ENCODE assay signal across 25 mouse cellular contexts in genomic region chr13:98662173-98662675, GRCm38 (mm10). TPM values are rescaled to one million over a fixed set of nuclear protein-coding genes. Genes with fewer than 3 reads are reported as not detected.
A peak's percentile ranks its signal among the peaks of the same experiment; 100 is the strongest.
DNase-seq lines count a peak whose midpoint lies in the region; ATAC-seq and TF ChIP-seq lines count a peak whose summit lies in the region.
"Had no signal": no experiment of that assay in that cellular context is flagged by ENCODE, and none has a peak within 500 bp of the region (broad histone marks: within the 10 kb centered on the region; RNA-seq: fewer than 3 reads in every experiment).

No protein-coding gene starts in this region.

- peak; percentile 29 for DNase-seq in intestine, embryonic 14.5 days (ENCODE audit: low spot score)
- DNase-seq in lung, embryonic 14.5 days: no peak
- DNase-seq in lung, adult 18-20 months: no peak
- DNase-seq in R1 (ENCODE audit: low read depth, low spot score): peak; percentile 42
- DNase-seq in stomach, postnatal 0 days (ENCODE audit: low spot score): no peak
- DNase-seq in gastrocnemius, adult 8-10 months (ENCODE audit: low spot score in 2 of 2): no peak
- no peak for DNase-seq in gastrocnemius, postnatal 10 days
- DNase-seq: adrenal gland, postnatal 10 days; cerebellum, adult 11-12 months; cerebellum, adult 9-10 months; cerebellum, postnatal 25 days; forebrain, postnatal 0 days; gastrocnemius, adult 2 months; heart, postnatal 36 days; kidney, adult 8-10 months had no signal

- H3K4me3 ChIP-seq in intestine, embryonic 14.5 days (ENCODE audit: low read depth, low read length): no peak overlapping the region
- H3K4me3 ChIP-seq in intestine, embryonic 16.5 days (ENCODE audit: low read length): no peak overlapping the region
- no peak overlapping the region for H3K4me3 ChIP-seq in lung, embryonic 14.5 days (ENCODE audit: low read depth, low read length)
- H3K4me3 ChIP-seq in stomach, postnatal 0 days (ENCODE audit: low read depth, low read length): no peak overlapping the region
- H3K4me3 ChIP-seq: embryonic facial prominence, embryonic 13.5 days; forebrain, embryonic 13.5 days; gastrocnemius, adult 2 months; heart, embryonic 13.5 days; hindbrain, embryonic 15.5 days had no signal

- TF ChIP-seq EP300 in stomach, postnatal 0 days (optimal IDR thresholded peaks at IDR 0.05): no peak

- no peaks in the 10 kb centered on the region for H3K27me3 ChIP-seq in intestine, embryonic 14.5 days (replicated peaks; ENCODE audit: control insufficient read depth, insufficient read depth, low read length)
- H3K27me3 ChIP-seq in intestine, embryonic 16.5 days (replicated peaks; ENCODE audit: control insufficient read depth, insufficient read depth, low read length): no peaks in the 10 kb centered on the region
- no peaks in the 10 kb centered on the region for H3K27me3 ChIP-seq in lung, embryonic 14.5 days (ENCODE audit: insufficient read depth, low read length)
- no peaks in the 10 kb centered on the region for H3K27me3 ChIP-seq in stomach, postnatal 0 days (ENCODE audit: control insufficient read depth, insufficient read depth, low read length)
- H3K27me3 ChIP-seq: embryonic facial prominence, embryonic 13.5 days; forebrain, embryonic 13.5 days; heart, embryonic 13.5 days; hindbrain, embryonic 15.5 days had no signal

- H3K9ac ChIP-seq in intestine, embryonic 14.5 days (ENCODE audit: low read length): no peak overlapping the region
- H3K9ac ChIP-seq in intestine, embryonic 16.5 days (ENCODE audit: low read depth, low read length): no peak overlapping the region
- no peak overlapping the region for H3K9ac ChIP-seq in lung, embryonic 14.5 days
- no peak overlapping the region for H3K9ac ChIP-seq in stomach, postnatal 0 days (ENCODE audit: low read length)
- H3K9ac ChIP-seq: embryonic facial prominence, embryonic 13.5 days; forebrain, embryonic 13.5 days; forebrain, postnatal 0 days; heart, embryonic 13.5 days; hindbrain, embryonic 15.5 days had no signal

- TF ChIP-seq CTCF in lung, embryonic 14.5 days (IDR thresholded peaks at IDR 0.05; ENCODE audit: low read depth): 0 out of 2 replicates have a peak, but pooled peaks have one; percentile 10
- peak; percentile 25; the same call in 1 of the 2 replicates for TF ChIP-seq CTCF in stomach, postnatal 0 days (IDR thresholded peaks at IDR 0.05; ENCODE audit: low read depth)

- H3K9me3 ChIP-seq in intestine, embryonic 14.5 days (ENCODE audit: control insufficient read depth, low read length): no peaks in the 10 kb centered on the region
- H3K9me3 ChIP-seq in intestine, embryonic 16.5 days (ENCODE audit: control insufficient read depth, low read length): no peaks in the 10 kb centered on the region
- H3K9me3 ChIP-seq in lung, embryonic 14.5 days (ENCODE audit: low read depth, low read length): no peaks in the 10 kb centered on the region
- no peaks in the 10 kb centered on the region for H3K9me3 ChIP-seq in stomach, postnatal 0 days (ENCODE audit: control insufficient read depth, low read length)
- H3K9me3 ChIP-seq: forebrain, embryonic 13.5 days; hindbrain, embryonic 15.5 days had no signal

- H3K36me3 ChIP-seq in intestine, embryonic 14.5 days (ENCODE audit: control insufficient read depth, insufficient read depth, low read length): no peaks in the 10 kb centered on the region
- no peaks in the 10 kb centered on the region for H3K36me3 ChIP-seq in intestine, embryonic 16.5 days (ENCODE audit: control insufficient read depth, insufficient read depth, low read length)
- H3K36me3 ChIP-seq in lung, embryonic 14.5 days (ENCODE audit: insufficient read depth): no peaks in the 10 kb centered on the region
- no peaks in the 10 kb centered on the region for H3K36me3 ChIP-seq in stomach, postnatal 0 days (ENCODE audit: control insufficient read depth, insufficient read depth, low read length)
- H3K36me3 ChIP-seq: embryonic facial prominence, embryonic 13.5 days; heart, embryonic 13.5 days; hindbrain, embryonic 15.5 days had no signal

- 88% methylated on average over 4 of the region's 4 CpGs for WGBS in intestine, embryonic 14.5 days
- WGBS in intestine, embryonic 16.5 days: 85% methylated on average over 4 of the region's 4 CpGs
- 89% methylated on average over 4 of the region's 4 CpGs for WGBS in lung, embryonic 14.5 days
- WGBS in stomach, postnatal 0 days: 88% methylated on average over 4 of the region's 4 CpGs

- no peak overlapping the region for H3K4me2 ChIP-seq in intestine, embryonic 14.5 days (ENCODE audit: low read length)
- no peak overlapping the region for H3K4me2 ChIP-seq in intestine, embryonic 16.5 days (ENCODE audit: low read depth, low read length)
- no peak overlapping the region for H3K4me2 ChIP-seq in lung, embryonic 14.5 days
- H3K4me2 ChIP-seq in stomach, postnatal 0 days (replicated peaks; ENCODE audit: low read depth): no peak overlapping the region
- H3K4me2 ChIP-seq: embryonic facial prominence, embryonic 13.5 days; forebrain, embryonic 13.5 days; heart, embryonic 13.5 days; hindbrain, embryonic 15.5 days had no signal

- no peak for ATAC-seq in intestine, embryonic 14.5 days (replicated peaks; ENCODE audit: low FRiP score, low TSS enrichment, low read depth)
- ATAC-seq in intestine, embryonic 16.5 days: no peak
- ATAC-seq in lung, embryonic 14.5 days (ENCODE audit: insufficient read depth): no peak
- ATAC-seq in stomach, postnatal 0 days (ENCODE audit: low FRiP score, low TSS enrichment): no peak
- ATAC-seq: forebrain, embryonic 13.5 days; forebrain, postnatal 0 days had no signal

- H3K4me1 ChIP-seq in intestine, embryonic 14.5 days (replicated peaks; ENCODE audit: control insufficient read depth, insufficient read depth, low read length): 0 out of 2 replicates have a peak, but pooled peaks cover 3% of the 10 kb centered on the region
- H3K4me1 ChIP-seq in intestine, embryonic 16.5 days (ENCODE audit: control insufficient read depth, insufficient read depth, low read length): 0 out of 2 replicates have a peak, but pooled peaks cover 2% of the 10 kb centered on the region
- H3K4me1 ChIP-seq in lung, embryonic 14.5 days (ENCODE audit: insufficient read depth): no peaks in the 10 kb centered on the region
- no peaks in the 10 kb centered on the region for H3K4me1 ChIP-seq in stomach, postnatal 0 days (replicated peaks; ENCODE audit: control insufficient read depth, insufficient read depth)
- H3K4me1 ChIP-seq: forebrain, embryonic 13.5 days; hindbrain, embryonic 15.5 days had no signal

- H3K27ac ChIP-seq in intestine, embryonic 14.5 days (ENCODE audit: low read depth): no peak overlapping the region
- no peak overlapping the region for H3K27ac ChIP-seq in intestine, embryonic 16.5 days (ENCODE audit: low read length)
- no peak overlapping the region for H3K27ac ChIP-seq in lung, embryonic 14.5 days (ENCODE audit: low read depth)
- no peak overlapping the region for H3K27ac ChIP-seq in stomach, postnatal 0 days (replicated peaks)
- H3K27ac ChIP-seq: embryonic facial prominence, embryonic 13.5 days; forebrain, embryonic 13.5 days; gastrocnemius, adult 2 months; heart, embryonic 13.5 days; hindbrain, embryonic 15.5 days had no signal

RNA-seq across cellular contexts. Expression of gene Tmem174, which starts 25.0 kb away (rescaled TPM):
- 0.15 and 0.20 TPM in 2 replicates for polyA plus RNA-seq in intestine, embryonic 14.5 days (2014; fragmentation: Nextera tagmentation; extraction: Ambion mirVana)
- polyA plus RNA-seq in intestine, embryonic 16.5 days (2015; fragmentation: Nextera tagmentation; extraction: Ambion mirVana): 0.07 and 0.10 TPM in 2 replicates
- polyA plus RNA-seq in lung, embryonic 14.5 days (2014; fragmentation: Nextera tagmentation; extraction: Ambion mirVana): 0.08 TPM in 1 of 2 replicates, not detected in the other
- polyA plus RNA-seq in stomach, postnatal 0 days (2015; fragmentation: Nextera tagmentation; extraction: Ambion mirVana): not detected in 2 replicates
- not detected for total RNA-seq in gastrocnemius, adult 8-10 months (2022)
- total RNA-seq in gastrocnemius, postnatal 10 days (2021): not detected
- total RNA-seq: adrenal gland, postnatal 10 days; ES-E14; gastrocnemius, adult 2 months; gastrocnemius, postnatal 4 days; heart, adult 8-10 months; heart, postnatal 36 days had no signal
- polyA plus RNA-seq: embryonic facial prominence, embryonic 13.5 days; forebrain, embryonic 13.5 days; forebrain, postnatal 0 days; heart, embryonic 13.5 days; heart, postnatal 0 days; hindbrain, embryonic 11.5 days; hindbrain, embryonic 15.5 days had no signal

RNA-seq across cellular contexts. Expression of gene Tmem171, which starts 32.4 kb away (rescaled TPM):
- polyA plus RNA-seq in intestine, embryonic 14.5 days (2014; fragmentation: Nextera tagmentation; extraction: Ambion mirVana): 18.1 and 19.7 TPM in 2 replicates
- 36.4 and 43.2 TPM in 2 replicates for polyA plus RNA-seq in intestine, embryonic 16.5 days (2015; fragmentation: Nextera tagmentation; extraction: Ambion mirVana)
- 13.9 and 15.4 TPM in 2 replicates for polyA plus RNA-seq in lung, embryonic 14.5 days (2014; fragmentation: Nextera tagmentation; extraction: Ambion mirVana)
- 27.4 and 29.6 TPM in 2 replicates for polyA plus RNA-seq in stomach, postnatal 0 days (2015; fragmentation: Nextera tagmentation; extraction: Ambion mirVana)
- total RNA-seq in gastrocnemius, adult 8-10 months (2022): 1 to 10 TPM in 1 of 4 experiments, under 1 TPM in 1, not detected in 2; 0.32 to 1.4 TPM
- under 1 TPM; 0.23 to 0.40 TPM for total RNA-seq in gastrocnemius, postnatal 10 days (2021)
- total RNA-seq: ES-E14; forebrain, postnatal 0 days; gastrocnemius, postnatal 4 days had no signal
- polyA plus RNA-seq: forebrain, embryonic 13.5 days; forebrain, postnatal 0 days; hindbrain, embryonic 11.5 days; hindbrain, embryonic 15.5 days had no signal

Comparison
In these comparisons a context has a peak if more than half of its experiments do, and no peak if none do; other contexts are left out.
1. DNase-seq: peak in intestine, embryonic 14.5 days (single experiment) and R1 (single experiment); none in lung, embryonic 14.5 days (single experiment), lung, adult 18-20 months (0 of 2), stomach, postnatal 0 days (single experiment), gastrocnemius, adult 8-10 months (0 of 2) and gastrocnemius, postnatal 10 days (single experiment).